Mouse (Mus musculus) kidney, adult 11 months (tissue): ENCODE data around the gene Bpifb9a.
"Not testable (repeated sequence)": the region's sequence is repeated elsewhere in the genome, so short reads cannot be mapped to it uniquely, and the experiment has no call there.

Experiments used
- DNase-seq: peaks from one replicate; pipeline ENCODE4 v3.0.0; 2022

The Bpifb9a gene

GRCm38 (mm10) chr2:154257554-154257953 lies at the start of gene Bpifb9a:
Gene Bpifb9a (plus strand): TSS chr2:154257854.
- DNase-seq: not testable (repeated sequence)

- no peak for DNase-seq
Observed at GRCm38 (mm10) chr2:154209112-154209511, 48.5 kb upstream of the Bpifb9a start.

DNA sequence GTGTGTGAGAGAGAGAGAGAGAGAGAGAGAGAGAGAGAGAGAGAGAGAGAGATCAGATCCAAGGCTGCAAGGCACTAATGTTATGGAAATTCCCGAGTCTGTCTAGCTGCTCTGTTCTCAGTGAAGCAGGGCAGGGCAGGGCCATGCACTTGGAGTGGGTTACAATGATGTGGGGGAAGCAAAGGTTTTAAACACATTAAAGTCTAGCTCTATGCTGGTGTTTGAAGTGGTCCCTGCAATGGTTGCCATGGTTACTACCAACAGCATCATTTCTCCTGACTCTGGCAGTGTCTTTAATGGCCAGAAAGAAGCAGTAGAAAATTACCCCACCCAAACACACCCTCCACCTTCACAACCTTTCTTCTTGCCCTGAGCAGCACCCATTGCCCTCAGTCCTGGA lies 46.5 kb upstream of the Bpifb9a start:
- no peak for DNase-seq

- no peak for DNase-seq
Observed at GRCm38 (mm10) chr2:154211881-154212280, 45.8 kb upstream of the Bpifb9a start.

GRCm38 (mm10) chr2:154215191-154215590 lies 42.5 kb upstream of the Bpifb9a start:
- DNase-seq: peak; percentile 22

DNA sequence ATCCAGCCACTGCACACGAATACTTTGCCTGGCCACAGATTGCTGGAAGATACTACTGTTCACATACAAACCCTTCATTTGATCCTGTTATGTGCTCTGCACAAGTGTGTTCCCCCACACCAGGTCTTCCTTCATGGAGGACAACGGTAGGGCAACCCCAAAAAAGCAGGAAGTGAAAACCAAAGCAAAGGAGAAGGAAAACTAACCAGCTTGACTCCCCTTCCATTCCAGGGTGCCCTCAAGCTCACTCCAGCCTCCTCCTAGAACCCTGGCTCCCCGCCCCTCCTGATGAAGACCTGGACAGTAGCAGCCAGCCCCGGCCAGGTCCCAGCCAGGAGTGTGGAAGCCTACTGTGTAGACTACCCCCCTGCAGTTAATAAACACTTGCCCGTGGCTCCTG lies 37.7 kb upstream of the Bpifb9a start:
- no peak for DNase-seq

DNA sequence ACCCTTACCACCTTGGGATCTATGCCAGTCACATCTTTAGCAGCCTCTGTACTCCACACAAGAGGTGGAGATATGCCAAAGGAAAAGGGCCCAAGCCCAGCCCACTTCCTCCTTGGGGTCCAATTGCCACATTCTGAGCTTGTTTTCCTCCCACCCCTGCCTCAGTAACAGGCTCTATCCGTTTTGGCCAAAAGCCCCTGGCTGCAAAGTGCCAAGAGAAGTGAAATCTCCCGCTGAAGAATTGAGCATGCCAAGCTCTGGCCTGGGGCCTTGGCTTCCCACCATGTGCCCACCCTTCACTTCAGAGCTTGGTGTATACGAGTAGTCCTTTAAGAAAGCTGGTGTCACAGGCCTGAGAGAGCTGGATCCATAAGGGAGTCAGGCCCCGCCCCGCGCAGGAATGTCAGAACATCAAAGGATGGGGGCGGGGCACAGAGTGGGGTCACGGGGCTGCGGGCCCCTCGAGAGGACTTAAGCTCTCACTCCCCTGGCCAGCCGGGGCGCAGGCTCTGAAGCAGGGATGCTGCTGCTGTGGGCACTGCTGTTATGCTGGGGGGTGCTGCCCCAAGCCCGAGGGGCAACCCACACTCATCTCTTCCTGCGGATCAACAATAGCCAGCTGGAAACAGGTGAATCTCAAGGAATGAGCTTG lies 34.3 kb upstream of the Bpifb9a start, which contains the start of gene Bpifb5:
Bpifb5 (plus strand) TSS at position 478 of the 652 bp plus-strand sequence.
- peak; percentile 16 for DNase-seq

DNA sequence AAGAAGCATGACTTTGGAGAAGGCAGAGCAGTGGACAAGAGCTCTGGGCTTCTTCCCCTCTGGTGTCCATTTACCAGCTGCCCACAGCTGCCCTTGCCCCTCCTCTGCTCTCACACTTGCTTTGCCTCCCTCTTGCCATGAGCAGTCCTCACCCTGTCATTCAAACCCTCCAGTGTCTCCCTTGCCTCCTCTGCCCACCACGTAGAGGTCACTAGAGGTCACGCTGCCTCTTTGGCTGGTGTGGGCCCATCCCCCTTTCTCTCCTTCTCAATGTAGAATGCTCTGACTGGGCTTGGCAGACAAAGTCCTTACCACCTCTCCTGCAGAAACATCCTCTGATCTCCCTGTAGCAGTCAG lies 33.8 kb upstream of the Bpifb9a start:
- no peak for DNase-seq

DNA sequence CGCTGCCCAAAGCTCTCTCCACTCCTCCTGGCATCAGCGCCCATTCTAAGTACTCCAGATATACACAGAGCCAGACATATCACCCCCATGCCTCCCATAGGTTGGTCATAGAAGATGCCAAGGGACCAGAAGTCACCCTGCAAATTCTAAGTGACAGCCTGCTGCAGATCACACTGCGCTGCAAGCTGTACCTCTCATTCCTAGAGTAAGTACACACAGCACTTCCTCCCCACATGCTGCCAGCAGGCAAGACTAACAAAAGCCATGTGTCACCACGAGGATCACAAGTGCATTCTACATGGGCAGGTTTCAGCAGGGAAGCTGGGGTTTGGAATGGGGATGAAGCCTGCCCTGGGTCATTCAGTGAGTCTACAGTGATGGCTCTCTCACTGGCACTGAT lies 30.7 kb upstream of the Bpifb9a start:
- no peak for DNase-seq

GRCm38 (mm10) chr2:154227830-154228229 lies 29.8 kb upstream of the Bpifb9a start:
- no peak for DNase-seq

DNA sequence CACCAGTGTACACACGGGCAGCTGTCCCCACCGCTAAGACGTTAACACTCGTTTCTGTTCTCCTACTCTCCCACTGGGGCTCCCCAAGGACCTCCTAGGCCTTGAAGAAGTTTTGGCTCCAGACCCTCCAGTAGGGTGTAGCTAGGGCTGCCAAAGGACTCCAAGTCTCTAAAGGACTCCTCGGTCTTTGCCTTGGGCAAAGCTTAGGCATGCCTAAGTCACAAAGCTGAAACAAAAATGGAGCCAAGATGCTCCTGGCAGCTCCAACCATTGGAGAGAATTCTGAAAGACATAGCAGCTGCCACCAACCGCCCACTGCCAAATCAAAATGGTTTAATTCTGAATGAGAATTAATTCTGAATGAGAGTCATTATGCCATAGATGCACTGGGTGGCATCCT lies 24.2 kb upstream of the Bpifb9a start:
- DNase-seq: no peak

DNA sequence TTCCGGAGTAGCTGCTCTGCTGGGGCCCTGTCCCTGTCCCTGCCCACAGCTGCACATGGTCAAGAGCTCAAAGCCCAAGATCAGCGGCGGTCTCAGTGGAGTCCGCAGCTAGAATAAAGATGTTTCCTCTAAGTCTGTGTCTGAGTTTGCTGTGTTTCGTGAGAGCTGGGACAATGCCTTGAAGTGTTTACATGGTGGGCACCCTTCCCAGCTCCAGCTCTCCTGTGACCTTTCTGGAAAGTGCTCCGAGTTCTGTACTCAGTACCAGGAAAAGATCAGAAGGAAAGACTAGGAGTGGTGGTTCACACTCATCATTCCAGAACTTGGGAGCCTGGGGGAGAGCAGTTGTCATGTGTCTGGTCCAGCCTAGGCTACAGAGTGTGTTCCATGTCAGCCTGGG lies 16.9 kb upstream of the Bpifb9a start:
- DNase-seq: no peak

DNA sequence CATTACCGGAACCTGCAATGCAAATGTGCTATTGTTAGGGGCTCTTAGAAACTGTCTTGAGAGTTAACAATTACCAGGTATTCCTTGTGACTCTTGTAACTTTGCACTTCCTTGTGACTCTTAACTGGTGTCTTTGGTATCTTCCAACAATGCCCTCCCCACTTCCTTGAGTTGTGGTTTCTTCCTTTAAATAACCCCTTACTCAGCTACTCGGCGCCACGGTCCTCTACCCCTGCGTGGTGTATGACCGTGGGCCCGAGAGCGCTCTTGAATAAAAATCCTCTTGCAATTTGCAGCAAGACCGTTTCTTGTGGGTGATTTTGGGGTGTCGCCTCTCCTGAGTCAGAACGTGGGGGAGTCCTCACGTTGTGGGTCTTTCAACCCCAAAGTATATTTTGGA lies 14.9 kb upstream of the Bpifb9a start:
- DNase-seq: not testable (repeated sequence)

GRCm38 (mm10) chr2:154243356-154244036 lies 14.2 kb upstream of the Bpifb9a start:
- no peak for DNase-seq

DNA sequence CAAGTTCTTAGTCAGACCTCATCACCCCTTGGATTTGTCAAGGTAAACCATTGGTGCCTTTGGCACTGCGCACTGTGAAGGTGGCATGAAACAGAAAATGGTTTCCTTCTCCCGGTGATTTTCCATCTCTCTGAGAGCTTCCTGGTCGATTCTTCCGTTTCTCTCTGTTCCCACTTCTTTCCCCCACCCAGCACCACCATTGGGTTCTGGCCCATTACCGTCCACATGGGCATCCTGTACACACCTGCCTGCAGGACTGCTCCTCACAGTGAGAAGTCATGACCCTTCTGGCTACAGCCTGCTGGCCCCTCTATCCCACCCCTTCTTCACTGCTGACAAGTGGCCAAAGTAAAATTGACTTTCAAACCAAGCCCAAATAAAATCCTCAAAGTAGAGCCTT lies 12.3 kb upstream of the Bpifb9a start:
- DNase-seq: no peak

- DNase-seq: not testable (repeated sequence)
Observed at GRCm38 (mm10) chr2:154255254-154255653, 2.4 kb upstream of the Bpifb9a start.

- no peak for DNase-seq
Observed at GRCm38 (mm10) chr2:154255770-154256169, 1.9 kb upstream of the Bpifb9a start.

- not testable (repeated sequence) for DNase-seq
Observed at GRCm38 (mm10) chr2:154264397-154264796, 6.7 kb downstream of the Bpifb9a start.

DNA sequence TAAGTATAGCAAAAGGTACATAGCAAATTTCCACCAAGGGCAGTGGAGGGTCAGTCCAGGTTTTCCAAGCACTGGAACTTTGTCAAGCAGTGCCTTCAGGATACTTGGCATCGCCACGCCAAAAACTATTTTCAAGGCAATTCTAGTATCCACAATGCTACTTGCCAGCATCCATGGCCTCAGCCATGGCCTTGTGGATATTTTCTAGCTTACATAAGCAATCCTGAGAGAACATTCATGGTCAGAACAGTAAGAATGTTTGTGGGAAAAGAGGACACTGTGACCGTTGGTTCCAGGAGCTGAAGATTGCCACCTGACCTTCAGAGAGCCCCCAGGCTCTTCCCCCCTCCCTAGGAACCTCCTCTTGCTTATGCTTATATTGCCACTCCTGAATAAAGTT lies 34.2 kb downstream of the Bpifb9a start:
- not testable (repeated sequence) for DNase-seq

DNA sequence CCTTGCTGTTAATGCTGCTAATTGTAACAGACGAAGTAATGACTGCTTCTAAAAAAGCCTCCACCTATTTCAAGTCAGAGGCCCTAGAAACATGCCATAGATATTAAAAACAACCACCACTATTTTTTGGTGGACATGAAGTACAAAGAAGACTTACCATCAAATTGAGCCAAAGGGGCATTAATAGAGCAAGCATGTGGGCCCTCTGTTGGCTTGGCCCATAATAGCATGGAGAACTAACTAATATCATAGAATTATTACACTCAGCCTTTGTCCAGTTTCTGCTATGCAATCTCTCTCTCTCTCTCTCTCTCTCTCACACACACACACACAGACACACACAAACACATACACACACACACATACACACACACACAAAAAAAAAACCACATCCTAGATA lies 35.2 kb downstream of the Bpifb9a start:
- no peak for DNase-seq

GRCm38 (mm10) chr2:154294746-154295145 lies 37.1 kb downstream of the Bpifb9a start:
- DNase-seq: not testable (repeated sequence)

GRCm38 (mm10) chr2:154300496-154300895 lies 42.8 kb downstream of the Bpifb9a start:
- DNase-seq: peak; percentile 19

- no peak for DNase-seq
Observed at GRCm38 (mm10) chr2:154301763-154302162, 44.1 kb downstream of the Bpifb9a start.

GRCm38 (mm10) chr2:154304604-154305003 lies 47.0 kb downstream of the Bpifb9a start:
- DNase-seq: not testable (repeated sequence)

DNA sequence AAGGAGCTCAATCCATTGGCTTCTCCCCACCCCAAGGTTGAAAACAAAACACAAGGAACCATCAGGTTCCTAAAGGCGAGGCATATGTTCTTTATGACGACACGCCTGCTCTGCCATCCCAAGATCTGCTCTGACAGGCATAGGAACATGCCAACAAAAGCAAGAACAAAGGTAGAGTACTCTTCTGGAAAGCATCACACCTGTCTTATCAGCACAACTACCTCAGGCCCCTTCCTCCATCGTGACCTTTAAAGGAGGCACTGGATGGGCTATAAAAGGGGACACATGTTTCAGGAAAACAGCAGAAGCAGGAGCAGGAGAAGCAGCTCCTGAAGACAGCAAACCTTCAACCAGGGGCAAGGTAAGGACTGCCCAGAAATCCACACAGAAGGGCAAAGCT lies 49.3 kb downstream of the Bpifb9a start, which contains the start of gene Bpifb9b:
Bpifb9b (plus strand) TSS at position 301 of the 400 bp plus-strand sequence.
- DNase-seq: not testable (repeated sequence)
